Mouse (Mus musculus) small intestine, adult 2 months (tissue): ENCODE data around the gene Aaas. TPM values are rescaled to one million over a fixed set of nuclear protein-coding genes. Genes with fewer than 3 reads are reported as not detected.

Source experiments
- H3K27ac ChIP-seq: fragments of 200-500 bp; 2 replicates; pipeline ENCODE4 v1.5.1; 2012; ENCODE audit warnings: low read depth, low read length, control low read depth, inconsistent platforms; ENCODE audit not compliant: insufficient read depth
- H3K27me3 ChIP-seq: fragments of 200-500 bp; 2 replicates; pipeline ENCODE4 v1.6.1; 2012; ENCODE audit warnings: mild to moderate bottlenecking, moderate library complexity, low read length, inconsistent platforms; ENCODE audit not compliant: control insufficient read depth, insufficient read depth
- H3K36me3 ChIP-seq: fragments of 200-500 bp; 2 replicates; pipeline ENCODE4 v1.6.1; 2012; ENCODE audit warnings: mild to moderate bottlenecking, low read length, control low read depth, inconsistent platforms; ENCODE audit not compliant: control insufficient read depth, insufficient read depth
- H3K4me1 ChIP-seq: fragments of 200-500 bp; 2 replicates; pipeline ENCODE4 v1.6.1; 2012; ENCODE audit warnings: low read length, inconsistent platforms, mixed read lengths; ENCODE audit not compliant: control insufficient read depth, insufficient read depth, insufficient read length
- H3K4me3 ChIP-seq: fragments of 200-500 bp; 2 replicates; pipeline ENCODE4 v1.5.1; 2012; ENCODE audit warnings: low read depth, mild to moderate bottlenecking, control low read depth, inconsistent platforms, low read length, moderate library complexity
- CTCF ChIP-seq: fragments of 200-500 bp; IDR thresholded peaks from 2 replicates; pipeline ENCODE4 v1.5.1; 2012; ENCODE audit warnings: low read depth, mild to moderate bottlenecking, control low read depth, inconsistent platforms, low read length, moderate library complexity, mixed read lengths; ENCODE audit not compliant: insufficient replicate concordance, insufficient read length; ENCODE audit errors: extremely low read depth
- POLR2A ChIP-seq: fragments of 200-500 bp; IDR thresholded peaks from 2 replicates; pipeline ENCODE4 v1.6.1; 2012; ENCODE audit warnings: low read depth, mild to moderate bottlenecking, control low read depth, inconsistent platforms, low read length, moderate library complexity
- WGBS: fragments of 180-500 bp; shearing (Covaris S2); methylation state at CpG from one replicate; pipeline ENCODE4 v1.1.7; 2018; 5-methylcytosine and 5-hydroxymethylcytosine counted together
- polyA plus RNA-seq: library from polyadenylated mRNA; depleted of rRNA; stranded (reverse); fragments of >200 nt; gene quantifications from 2 replicates; pipeline ENCODE4 v1.2.3, GENCODE M21; 2012

Gene Aaas
- polyA plus RNA-seq, 1 experiment = 20.3 TPM

DNA sequence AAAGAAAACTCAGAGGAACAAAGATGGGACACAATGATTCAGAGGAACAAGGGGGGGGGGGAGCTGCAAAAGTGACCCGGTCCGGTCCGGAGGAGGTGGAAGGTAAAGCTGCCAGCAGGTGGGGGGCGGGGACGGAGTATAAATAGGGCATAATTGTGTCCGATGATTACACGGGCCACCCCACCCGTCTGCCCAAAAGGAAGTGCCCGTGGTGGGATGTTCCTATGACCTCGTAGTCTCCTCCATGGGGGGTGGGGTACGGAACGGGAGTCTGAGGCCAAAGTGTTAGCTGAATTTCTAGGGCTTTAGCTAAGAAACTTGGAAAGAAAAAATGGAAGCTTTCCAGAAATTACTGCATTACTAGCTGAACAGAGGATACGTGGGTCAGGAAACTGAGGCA lies 19.4 kb upstream of the Aaas start:
- H3K4me3 ChIP-seq = no peak overlapping the region
- TF ChIP-seq CTCF (no peak), POLR2A (no peak)
- peaks cover 19% of the 10 kb centered on the region for H3K27me3 ChIP-seq
- 14% methylated on average over 13 of the region's 13 CpGs for WGBS
- no peaks in the 10 kb centered on the region for H3K4me1 ChIP-seq
- no peaks in the 10 kb centered on the region for H3K36me3 ChIP-seq
- no peak overlapping the region for H3K27ac ChIP-seq

DNA sequence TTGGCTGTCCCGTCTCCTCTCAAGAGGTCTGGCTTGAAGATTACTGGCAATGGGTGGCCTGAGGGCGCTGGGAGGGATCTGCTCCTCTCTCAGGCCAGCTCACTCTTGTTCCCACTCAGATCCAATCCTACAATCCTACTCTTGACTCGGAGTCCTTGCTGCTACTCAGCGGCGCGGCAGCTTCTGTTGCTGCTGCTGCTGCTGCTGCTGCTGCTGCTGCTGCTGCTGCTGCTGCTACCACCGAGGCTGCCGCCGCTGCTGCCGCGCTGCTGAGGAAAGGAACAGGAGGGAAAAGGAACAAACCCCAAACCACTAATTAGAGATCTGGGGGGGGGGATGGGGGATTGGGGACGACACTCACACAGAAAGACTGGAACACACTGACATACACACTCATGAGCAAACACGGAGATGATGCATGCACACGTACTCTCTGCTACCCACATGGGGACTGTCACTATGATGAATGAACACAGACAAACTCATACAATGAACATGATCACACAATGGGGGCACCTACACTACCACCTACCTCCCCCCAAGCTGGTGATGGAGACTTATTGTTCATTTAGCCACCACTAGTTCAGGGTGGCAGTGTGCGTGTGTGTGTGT lies 16.3 kb upstream of the Aaas start, which contains the start of gene Sp7:
Gene Sp7, minus strand, starts transcription at position 450 of the 612 bp plus-strand sequence.
- Histone ChIP-seq H3K27me3 (peaks cover 33% of the 10 kb centered on the region), H3K27ac (no peak within 1 kb of the TSS), H3K4me1 (no peaks in the 10 kb centered on the region), H3K4me3 (no peak within 1 kb of the TSS), H3K36me3 (no peaks in the 10 kb centered on the region)
- 9% methylated on average over 15 of the region's 15 CpGs for WGBS
- TF ChIP-seq POLR2A (no peak), CTCF (no peak)

DNA sequence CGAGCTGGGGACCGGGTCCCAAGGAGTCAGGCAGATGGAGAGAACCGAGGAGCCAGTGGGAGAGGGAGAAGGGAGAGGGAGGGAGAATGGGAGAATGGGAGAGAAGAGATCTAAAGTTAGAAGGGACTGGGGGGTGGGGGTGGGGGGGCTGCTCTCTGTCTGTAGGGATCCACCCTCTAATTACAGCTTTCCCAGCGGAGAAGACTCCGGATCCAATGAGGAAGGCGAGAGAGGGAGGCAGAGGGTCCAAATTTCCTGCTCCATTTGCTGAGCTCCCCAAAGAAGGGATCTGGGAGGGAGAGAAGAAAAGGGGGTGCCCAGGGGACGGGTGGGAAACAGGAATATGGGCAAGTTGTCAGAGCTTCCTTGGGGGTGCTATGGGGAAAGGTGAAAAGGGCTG lies 15.7 kb upstream of the Aaas start:
- Histone ChIP-seq H3K4me3 (no peak overlapping the region), H3K4me1 (no peaks in the 10 kb centered on the region), H3K36me3 (no peaks in the 10 kb centered on the region), H3K27me3 (peaks cover 33% of the 10 kb centered on the region), H3K27ac (no peak overlapping the region)
- WGBS = 21% methylated on average over 7 of the region's 7 CpGs
- no peak for TF ChIP-seq POLR2A
- TF ChIP-seq CTCF = no peak

- no peaks in the 10 kb centered on the region for H3K36me3 ChIP-seq
- TF ChIP-seq POLR2A (no peak), CTCF (no peak)
- WGBS = 86% methylated on average over 1 of the region's 1 CpGs
These were observed 14.1 kb upstream of the Aaas start for GRCm38 (mm10) chr15:102364678-102365077.

GRCm38 (mm10) chr15:102362648-102363047 lies 12.1 kb upstream of the Aaas start:
- no peak overlapping the region for H3K4me3 ChIP-seq
- WGBS = 22% methylated on average over 14 of the region's 14 CpGs
- TF ChIP-seq POLR2A (no peak), CTCF (no peak)

More at GRCm38 (mm10) chr15:102364678-102365077, 14.1 kb upstream of the Aaas start:
- Histone ChIP-seq H3K27me3 (peaks cover 24% of the 10 kb centered on the region), H3K27ac (no peak overlapping the region), H3K4me3 (no peak overlapping the region), H3K4me1 (no peaks in the 10 kb centered on the region)

GRCm38 (mm10) chr15:102358834-102359233 lies 8.3 kb upstream of the Aaas start:
- H3K36me3 ChIP-seq = no peaks in the 10 kb centered on the region
- no peak overlapping the region for H3K4me3 ChIP-seq
- peaks cover 9% of the 10 kb centered on the region; the same call in 1 of the 2 replicates for H3K4me1 ChIP-seq
- 33% methylated on average over 5 of the region's 5 CpGs for WGBS
- TF ChIP-seq POLR2A (no peak), CTCF (no peak)
- H3K27ac ChIP-seq = no peak overlapping the region
- peaks cover 42% of the 10 kb centered on the region for H3K27me3 ChIP-seq

More at GRCm38 (mm10) chr15:102362648-102363047, 12.1 kb upstream of the Aaas start:
- H3K27me3 ChIP-seq = peaks cover 29% of the 10 kb centered on the region
- H3K4me1 ChIP-seq = no peaks in the 10 kb centered on the region
- no peak overlapping the region for H3K27ac ChIP-seq
- no peaks in the 10 kb centered on the region for H3K36me3 ChIP-seq

- no peak overlapping the region for H3K4me3 ChIP-seq
- H3K27me3 ChIP-seq = peaks cover 44% of the 10 kb centered on the region
- H3K27ac ChIP-seq = no peak overlapping the region
- no peaks in the 10 kb centered on the region for H3K36me3 ChIP-seq
- 8% methylated on average over 25 of the region's 25 CpGs for WGBS
- H3K4me1 ChIP-seq = peaks cover 9% of the 10 kb centered on the region; the same call in 1 of the 2 replicates
- TF ChIP-seq POLR2A (no peak), CTCF (no peak)
These were observed 7.6 kb upstream of the Aaas start for GRCm38 (mm10) chr15:102358126-102358525.

- Histone ChIP-seq H3K27ac (no peak overlapping the region), H3K4me1 (peaks cover 9% of the 10 kb centered on the region; the same call in 1 of the 2 replicates), H3K36me3 (no peaks in the 10 kb centered on the region), H3K4me3 (no peak overlapping the region), H3K27me3 (peaks cover 34% of the 10 kb centered on the region)
- 75% methylated on average over 16 of the region's 16 CpGs for WGBS
- TF ChIP-seq CTCF (no peak), POLR2A (no peak)
These were observed 6.1 kb upstream of the Aaas start for GRCm38 (mm10) chr15:102356501-102357325.
